Mouse (Mus musculus) granulocyte monocyte progenitor cell, adult 5-6 weeks (primary cell): ENCODE results near the gene Cyb5rl. TPM values are rescaled to one million over a fixed set of nuclear protein-coding genes. Genes with fewer than 3 reads are reported as not detected.
A peak's percentile ranks its signal among the peaks of the same experiment; 100 is the strongest.
"Not testable (repeated sequence)": the region's sequence is repeated elsewhere in the genome, so short reads cannot be mapped to it uniquely, and the experiment has no call there.

ENCODE experiments used
- ATAC-seq: replicated peaks from 2 replicates; pipeline ENCODE4 v1.8.0; 2016; ENCODE audit warnings: mild to moderate bottlenecking, moderate TSS enrichment, inconsistent platforms; ENCODE audit not compliant: poor library complexity, severe bottlenecking
- total RNA-seq, 2 experiments: library from RNA; stranded (forward) in 1 of 2; stranded (reverse) in 1 of 2; fragments of 200-712, 200-1000 nt in 1 of 2; fragments of >200 nt in 1 of 2; fragmentation: Nextera tagmentation in 1 of 2; gene quantifications; 2 replicates each; pipeline ENCODE4 v1.2.3; 2014 to 2017

Cyb5rl gene
- total RNA-seq, 2 experiments from 2014 or later: 8.8 to 10.9 TPM

DNA sequence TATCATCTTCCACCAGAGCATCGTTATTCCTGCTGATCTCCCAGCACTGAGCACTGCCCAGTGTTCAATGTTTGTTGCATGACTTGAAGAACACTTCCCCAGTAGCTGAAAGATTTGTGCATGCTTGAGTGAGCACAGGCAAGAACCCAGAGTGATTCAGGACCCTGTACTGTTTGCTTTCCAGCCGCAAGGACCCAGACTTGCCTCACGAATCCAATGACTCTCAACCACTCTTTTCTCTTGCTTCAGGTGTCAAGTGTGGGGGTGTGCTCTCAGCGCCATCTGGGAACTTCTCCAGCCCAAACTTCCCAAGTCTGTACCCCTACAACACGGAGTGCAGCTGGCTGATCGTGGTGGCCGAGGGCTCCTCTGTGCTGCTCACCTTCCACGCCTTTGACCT is 35.4 kb downstream of the Cyb5rl start:
- ATAC-seq: no peak

DNA sequence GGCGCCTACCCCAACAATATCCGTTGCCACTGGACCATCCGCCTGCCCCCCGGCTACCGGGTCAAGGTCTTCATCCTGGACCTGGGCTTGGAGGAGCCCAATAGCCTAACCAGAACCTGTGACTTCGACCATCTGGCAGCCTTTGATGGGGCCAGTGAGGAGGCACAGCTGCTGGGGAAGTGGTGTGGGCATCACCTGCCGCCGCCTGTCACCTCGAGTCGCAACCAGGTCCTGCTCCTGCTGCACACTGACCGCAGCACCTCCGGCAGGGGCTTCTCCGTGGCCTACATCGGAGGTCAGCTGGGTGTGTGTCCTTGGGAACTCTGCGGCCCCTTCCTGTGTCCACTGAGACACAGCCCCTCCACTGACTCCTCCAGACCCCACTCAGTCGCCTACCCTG is 40.0 kb downstream of the Cyb5rl start:
- no peak for ATAC-seq

DNA sequence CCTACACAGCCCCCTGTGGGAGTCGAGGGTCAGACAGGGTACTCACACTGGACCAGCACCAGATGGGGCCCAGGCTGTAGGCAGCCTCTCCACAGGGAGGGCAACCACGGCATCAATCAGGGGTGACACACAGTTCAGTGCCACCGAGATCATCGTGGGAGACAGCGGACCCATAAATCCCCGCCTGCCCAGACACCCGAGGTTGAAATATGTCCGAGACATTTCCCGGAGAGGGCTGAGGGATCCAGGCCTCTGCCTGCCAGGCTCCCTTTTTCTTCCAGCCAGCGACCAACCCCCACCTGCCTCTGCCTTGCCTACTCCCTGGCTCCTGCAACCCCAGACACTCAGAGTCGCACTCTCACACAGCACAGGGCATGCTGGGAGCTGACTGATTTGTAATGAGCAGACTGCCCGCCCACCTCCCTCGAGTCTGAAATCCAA is 41.5 kb downstream of the Cyb5rl start:
- no peak for ATAC-seq

DNA sequence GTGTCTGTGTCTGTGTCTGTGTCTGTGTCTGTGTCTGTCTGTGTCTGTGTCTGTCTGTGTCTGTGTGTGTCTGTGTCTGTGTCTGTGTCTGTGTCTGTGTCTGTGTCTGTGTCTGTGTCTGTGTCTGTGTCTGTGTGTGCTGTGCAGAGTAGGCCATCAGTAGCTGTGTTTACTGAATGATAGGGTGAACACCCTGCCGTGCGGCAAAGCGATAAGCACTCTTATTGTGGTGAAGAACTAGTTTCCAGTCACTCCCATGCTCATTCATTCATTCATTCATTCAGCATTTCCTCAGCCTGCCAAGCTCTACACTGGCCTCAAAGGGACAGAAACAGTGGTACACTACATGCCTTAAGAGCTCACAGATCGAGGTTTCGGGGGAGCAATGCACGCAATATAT is 42.4 kb downstream of the Cyb5rl start:
- not testable (repeated sequence) for ATAC-seq

DNA sequence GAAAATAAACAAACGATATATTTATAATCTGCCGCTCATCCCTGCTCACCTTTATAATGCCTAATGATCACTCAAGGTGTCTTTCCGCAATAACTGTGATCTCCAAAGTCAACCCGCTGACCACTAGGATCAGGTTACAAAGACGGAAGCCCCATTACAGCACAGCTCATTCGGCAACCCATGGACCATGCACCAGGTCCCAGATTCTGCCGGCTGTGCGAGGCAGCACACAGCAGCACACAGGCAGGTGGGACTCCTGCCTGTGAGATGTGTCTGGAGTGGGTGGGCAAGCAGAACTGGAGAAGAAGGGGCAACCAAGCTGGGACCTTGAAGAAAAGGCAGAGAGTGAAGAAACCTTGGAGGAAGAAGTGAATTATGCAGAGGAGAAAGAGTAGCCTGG is 47.5 kb downstream of the Cyb5rl start:
- ATAC-seq: no peak

DNA sequence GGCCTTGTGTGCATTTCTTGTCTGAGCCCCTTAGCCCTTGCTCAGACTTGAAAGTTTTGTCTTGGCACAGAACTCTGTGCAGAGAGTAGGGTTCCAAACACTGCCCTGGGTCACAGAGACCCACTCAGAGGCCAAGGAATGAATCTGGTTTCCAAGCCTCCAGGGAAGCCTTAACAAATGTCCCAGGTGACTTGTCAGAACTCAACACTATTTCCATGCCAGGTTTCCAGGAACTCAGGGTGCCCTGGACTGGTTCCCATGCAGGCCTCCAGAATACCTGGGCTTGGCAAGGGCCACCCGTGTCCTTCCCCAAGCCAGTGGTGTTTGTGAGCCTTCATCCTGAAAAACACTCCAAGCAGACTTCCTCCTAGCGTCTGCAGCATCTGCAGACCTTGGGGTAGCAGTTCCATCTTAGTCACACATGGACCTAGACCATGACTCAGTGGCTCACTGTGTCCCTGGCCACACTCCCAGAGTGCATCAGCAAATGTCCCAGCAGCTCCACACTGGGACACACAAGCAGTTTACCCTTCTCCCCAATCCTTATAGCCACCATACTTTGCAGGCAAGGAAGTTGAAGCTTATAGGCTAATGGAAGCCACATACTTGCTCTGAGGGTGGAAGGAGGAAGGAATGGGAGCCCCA is 51.1 kb downstream of the Cyb5rl start:
- no peak for ATAC-seq

DNA sequence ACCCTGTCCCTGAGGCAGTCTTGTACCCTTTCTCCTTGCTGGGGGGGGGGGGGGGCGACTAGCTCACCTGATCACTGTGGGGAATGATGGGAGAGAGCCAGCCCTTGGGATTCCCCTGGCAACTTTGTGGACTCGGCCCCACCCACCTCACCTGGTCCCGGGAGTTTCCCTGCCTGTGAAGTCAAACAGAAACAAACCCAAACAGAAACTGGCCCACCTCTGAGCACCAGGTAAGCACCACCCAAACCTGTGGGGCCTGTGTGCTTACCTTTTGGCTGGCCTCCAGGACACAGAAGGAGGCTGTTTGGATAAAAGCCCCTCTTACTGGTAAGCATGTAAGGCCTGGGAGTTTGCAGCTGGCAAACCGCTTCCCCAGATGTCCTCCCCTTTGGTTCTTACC is 52.3 kb downstream of the Cyb5rl start:
- no peak for ATAC-seq

DNA sequence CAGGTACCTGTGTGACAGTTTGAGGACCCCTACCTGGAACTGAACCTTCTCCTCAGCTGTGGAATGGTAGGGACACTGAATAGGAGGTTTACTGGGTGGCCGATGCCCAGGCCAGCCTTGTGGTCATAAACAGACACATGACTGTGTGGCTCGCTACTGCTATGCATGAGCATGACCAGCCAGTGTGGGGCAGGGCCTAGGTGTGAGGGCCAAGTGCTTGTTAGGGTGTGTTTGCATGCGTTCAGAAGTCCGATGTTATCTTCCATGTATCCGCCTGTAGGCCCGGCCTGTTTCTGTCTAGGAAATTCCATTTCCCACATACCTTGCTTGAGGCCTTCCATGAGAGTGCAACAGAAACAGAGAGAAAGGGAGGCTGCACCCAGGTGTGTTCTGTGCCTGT is 53.9 kb downstream of the Cyb5rl start:
- ATAC-seq: no peak

DNA sequence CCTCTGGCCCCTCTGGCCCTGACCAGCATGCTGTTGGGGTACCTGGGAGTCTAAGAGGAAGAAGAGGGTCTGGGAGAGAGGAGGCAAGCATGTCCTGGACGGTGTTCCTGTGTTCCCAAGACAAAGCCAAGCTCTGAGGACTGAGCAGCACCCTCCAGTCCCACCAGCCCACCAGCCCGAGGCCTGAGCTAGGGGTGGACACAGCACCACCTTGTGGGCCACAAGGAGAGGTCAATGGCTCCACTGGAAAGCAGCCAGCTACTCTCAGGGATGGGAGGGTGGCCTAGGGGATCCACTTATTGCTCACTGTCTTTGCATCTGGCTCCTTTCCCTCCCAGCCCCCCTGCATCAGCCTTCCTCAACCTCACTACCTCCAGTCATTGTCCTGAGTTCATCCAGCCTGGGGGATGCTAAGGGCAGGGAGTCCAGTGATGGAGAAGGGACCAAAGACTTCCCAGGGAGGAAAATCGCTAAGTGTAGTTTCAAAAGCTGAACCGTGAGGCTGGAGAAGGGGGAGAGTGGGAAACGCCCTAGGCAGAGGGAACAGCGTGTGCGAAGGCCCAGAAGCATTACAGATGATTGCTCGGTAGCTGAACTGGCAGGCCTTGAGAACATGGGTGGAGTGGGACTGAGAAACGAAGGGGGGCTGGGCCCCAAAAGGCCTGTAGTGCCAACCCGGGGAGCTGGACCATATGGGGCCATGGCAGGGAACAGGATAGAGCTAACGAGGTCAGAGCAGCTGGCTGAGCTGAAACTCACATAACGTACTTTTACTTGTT is 54.6 kb downstream of the Cyb5rl start:
- peak; percentile 52 for ATAC-seq

DNA sequence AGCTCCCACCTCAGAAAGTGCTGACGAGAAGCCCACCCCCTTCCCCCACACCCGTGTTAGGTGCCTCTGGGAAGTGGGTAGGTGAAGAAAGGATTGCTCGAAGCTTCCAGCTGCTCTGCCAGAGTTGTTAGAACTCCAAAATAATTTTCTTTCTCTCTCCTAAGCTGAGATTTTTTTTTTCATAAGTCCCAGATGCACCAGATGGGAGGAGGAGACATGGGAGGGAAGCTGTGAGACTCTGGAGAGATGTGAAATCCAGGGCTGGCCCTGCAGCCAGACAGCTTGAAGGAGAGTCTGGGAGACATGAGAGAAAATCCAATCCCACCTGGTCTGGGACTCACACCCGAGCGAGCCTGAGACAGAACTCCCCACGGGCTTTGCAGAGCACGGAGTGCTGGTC is 57.6 kb downstream of the Cyb5rl start:
- no peak for ATAC-seq

DNA sequence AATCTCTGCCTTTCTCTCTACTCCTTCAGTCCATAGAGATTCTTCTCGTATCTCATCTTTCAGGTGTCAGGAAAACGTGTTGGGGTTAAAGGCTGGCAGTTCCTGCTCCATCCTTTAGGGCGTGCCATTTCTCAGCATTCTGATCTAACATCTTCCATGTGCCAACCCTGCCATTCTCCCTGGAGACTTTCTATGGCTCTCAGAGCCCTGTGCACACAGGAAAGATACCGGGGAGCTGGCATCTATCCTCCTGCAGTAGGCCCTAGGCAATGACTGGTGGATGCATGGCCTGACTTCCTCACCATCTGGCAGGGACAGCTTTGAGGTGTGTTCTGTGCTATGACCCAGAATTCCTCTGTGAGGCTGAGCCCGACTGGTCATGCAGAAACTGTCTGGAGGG is 58.3 kb downstream of the Cyb5rl start:
- ATAC-seq: no peak

DNA sequence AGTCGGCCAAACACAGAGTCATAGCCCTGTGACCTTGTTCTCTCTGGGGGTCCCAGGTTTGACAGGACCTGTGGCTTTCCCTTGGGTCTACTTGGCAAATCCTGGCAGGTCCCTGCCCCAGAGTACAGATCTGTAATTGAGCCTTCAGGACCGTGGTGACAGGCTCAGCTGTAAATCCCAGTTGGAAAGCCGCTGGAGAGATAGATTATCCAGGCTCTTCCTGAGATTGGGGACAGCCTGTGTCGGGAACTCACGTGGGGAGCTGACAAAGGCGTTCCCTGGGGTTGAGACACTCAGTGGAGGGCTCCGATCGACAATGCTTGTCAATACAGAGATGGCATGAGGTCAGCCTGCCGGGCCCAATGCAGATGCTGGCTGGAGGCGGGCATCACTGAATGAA is 59.6 kb downstream of the Cyb5rl start:
- no peak for ATAC-seq

DNA sequence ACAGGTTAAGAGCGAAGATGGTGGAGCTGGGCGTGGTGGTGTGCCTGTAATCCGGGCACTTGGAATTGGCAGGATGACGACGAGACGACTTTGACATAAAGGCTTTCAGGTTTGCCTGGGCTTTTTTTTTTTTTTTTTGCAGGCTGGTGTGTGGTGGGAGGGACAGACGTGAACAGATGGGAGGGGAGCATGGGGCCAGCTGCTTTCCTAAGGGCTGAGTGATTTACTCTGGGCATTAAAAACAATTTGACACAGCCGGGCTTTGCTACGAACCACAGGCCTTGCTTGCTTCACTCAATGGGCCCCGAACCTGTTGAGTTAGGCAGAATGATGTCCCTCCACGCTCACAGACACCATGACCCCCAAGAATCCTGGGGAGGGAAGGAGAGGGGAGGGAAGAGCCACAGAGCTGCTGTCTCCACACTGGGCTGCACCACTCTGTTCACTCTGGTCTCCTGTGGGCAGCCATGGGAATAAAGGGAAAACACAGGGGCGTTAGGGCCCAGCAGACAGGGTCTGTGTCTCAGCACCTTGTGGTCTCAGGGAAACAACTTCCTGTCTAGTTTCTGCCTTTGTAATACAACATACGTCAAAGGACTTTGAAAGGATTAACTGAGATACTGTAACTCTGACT is 60.2 kb downstream of the Cyb5rl start:
- no peak for ATAC-seq

DNA sequence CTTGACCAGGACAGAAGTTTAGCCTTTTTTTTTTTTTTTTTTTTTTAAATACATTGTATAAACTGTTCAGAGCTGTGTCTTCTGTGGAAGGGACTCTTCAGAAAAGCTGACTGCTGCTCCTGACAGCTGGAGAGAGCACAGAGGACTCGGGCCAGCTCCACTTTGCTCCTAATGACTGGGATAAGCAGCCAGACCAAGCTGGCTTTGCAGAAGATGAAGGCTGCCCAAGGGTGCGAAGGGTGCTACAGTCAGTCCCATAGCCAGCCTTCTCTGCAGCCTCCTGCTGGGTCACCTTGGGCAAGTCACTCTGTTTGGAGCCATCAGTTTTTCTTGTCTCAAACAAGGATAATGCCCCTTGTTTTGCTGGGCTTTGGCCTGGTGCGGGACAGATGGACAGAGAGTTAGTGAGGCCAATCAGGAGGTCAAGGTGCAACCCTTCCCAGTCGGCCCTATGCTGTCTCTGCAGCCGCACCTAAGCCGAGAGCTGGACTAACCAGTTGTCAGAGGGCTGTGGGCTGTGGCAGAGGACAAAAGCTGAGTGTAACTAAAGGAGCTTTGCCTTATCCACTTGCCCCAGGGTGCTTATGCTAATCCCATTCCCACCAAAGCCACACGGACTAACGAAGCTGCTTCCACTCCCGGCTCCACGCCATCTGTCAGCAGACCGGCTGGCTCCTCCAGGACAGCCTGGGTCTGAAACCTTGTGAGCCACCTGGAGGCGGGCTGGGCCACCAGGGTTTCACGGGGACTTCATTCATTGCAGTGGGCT is 61.3 kb downstream of the Cyb5rl start:
- ATAC-seq: no peak

DNA sequence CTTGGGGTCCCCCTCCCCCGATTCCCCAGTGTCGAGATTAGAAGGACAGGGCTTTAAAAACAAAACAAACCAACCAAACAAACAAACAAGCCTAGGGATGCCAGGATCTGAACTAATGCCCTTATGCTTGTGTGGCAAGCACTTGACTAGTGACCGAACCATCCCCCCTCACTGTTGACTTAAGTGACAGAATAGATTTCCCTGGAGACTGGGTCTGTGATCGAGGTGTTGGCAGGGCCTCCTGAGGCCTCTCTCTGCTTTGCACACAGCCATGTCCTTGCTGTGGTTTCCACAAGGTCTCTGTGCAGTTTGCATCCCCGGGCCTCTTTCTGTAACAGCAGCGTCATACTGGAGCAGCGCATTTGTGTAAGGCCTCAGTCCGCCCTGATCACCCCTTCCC is 62.6 kb downstream of the Cyb5rl start:
- no peak for ATAC-seq

DNA sequence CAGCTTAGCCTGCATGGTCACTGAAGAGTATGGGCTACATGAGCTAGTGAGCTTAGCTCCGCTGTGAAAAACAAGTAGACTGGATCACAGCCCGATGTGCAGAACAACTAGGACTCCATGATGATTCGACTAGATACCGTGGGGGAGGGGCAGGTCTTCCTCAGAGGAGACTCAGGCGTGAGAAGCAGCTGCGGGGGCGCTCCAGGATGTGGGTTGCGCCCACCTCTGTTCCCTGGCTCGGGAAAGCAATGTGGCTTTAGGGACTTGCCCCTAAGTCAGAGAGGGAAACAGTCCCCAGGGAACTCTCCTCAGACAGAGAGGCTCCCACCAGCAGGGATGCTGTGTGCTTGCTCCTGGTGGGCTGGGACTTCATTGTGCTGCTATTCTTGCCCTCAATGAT is 63.7 kb downstream of the Cyb5rl start:
- no peak for ATAC-seq

DNA sequence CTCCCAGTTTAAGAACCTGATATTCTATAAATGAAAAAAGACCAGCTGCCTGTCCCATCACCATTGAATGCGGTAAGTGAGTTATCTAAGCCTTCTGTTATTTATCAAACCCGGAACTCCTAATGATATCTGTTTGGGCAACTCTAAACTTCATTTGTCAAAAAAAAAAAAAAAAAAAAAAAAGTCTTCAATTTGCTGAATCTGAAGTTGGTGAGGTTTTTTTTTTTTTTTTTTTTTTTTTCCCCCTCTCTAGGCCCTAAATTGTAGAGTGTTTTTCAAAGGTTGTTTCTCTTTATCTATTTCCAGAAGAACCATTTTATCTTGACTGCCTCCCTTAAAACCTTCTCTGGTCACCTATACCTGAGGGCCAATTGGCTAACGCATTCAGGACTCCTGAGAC is 68.1 kb downstream of the Cyb5rl start:
- ATAC-seq: no peak

DNA sequence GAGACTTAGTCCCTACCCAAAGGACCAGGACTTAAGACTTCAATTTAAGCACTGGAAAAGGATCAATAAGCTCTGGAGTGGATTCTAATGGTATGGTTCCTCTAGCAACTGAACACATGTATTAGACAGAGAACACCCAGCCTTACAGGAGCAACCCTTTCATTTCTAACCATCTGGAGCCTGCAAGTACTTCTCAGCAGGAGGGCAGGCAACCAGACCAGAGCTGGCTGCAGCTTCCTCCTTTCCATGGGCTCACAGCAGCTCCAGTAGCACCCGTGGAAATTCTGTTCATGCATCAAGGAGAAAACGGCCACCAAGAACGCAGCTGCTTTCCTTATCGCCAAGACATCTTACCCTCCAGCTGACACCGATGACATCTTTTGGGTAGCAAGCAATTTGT is 68.9 kb downstream of the Cyb5rl start:
- no peak for ATAC-seq

DNA sequence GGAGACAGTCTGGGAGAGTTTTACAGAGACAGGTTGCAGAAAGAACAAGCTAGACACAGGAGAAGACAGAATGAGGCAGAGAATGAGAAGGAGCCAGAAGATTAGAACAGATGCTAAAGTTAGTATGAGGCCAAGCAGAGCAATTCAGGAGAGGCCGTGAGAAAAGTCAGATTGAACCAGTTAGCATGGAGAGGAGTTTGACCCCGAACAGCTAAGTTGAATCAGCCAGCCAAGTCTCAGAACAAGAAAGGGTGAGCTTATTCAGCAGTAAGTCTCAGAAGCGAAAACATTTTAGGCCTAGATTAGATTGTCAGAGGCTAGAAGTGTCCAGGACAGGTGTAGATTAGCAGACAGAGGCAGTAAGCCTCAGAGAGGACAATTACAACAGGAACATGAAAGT is 69.7 kb downstream of the Cyb5rl start:
- no peak for ATAC-seq
